Mouse (Mus musculus) heart, embryonic 12.5 days (tissue): Measurements from ENCODE around the gene Tufm. TPM values are rescaled to one million over a fixed set of nuclear protein-coding genes. Genes with fewer than 3 reads are reported as not detected.

Experiments used
- ATAC-seq: fragments of 200-750 bp; cut with Nextera tagmentation; 2 replicates; pipeline ENCODE4 v1.8.0; 2017; ENCODE audit warnings: moderate TSS enrichment, moderate library complexity; ENCODE audit not compliant: insufficient number of reproducible peaks, low FRiP score
- H3K27ac ChIP-seq: fragments of 300-500 bp; sonication (generic); 2 replicates; pipeline ENCODE4 v1.5.1; 2016; ENCODE audit warnings: mild to moderate bottlenecking, moderate library complexity; ENCODE audit not compliant: poor library complexity, severe bottlenecking
- H3K27me3 ChIP-seq: fragments of 300-500 bp; sonication (generic); replicated peaks from 2 replicates; pipeline ENCODE4 v1.6.1; 2016; ENCODE audit warnings: mild to moderate bottlenecking, moderate library complexity
- H3K36me3 ChIP-seq: fragments of 300-500 bp; sonication (generic); 2 replicates; pipeline ENCODE4 v1.6.1; 2016; ENCODE audit warnings: mild to moderate bottlenecking, moderate library complexity
- H3K4me1 ChIP-seq: fragments of 300-500 bp; sonication (generic); replicated peaks from 2 replicates; pipeline ENCODE4 v1.6.1; 2016; ENCODE audit warnings: mild to moderate bottlenecking
- H3K4me2 ChIP-seq: fragments of 300-500 bp; sonication (generic); 2 replicates; pipeline ENCODE4 v1.6.1; 2016; ENCODE audit warnings: mild to moderate bottlenecking, moderate library complexity
- H3K4me3 ChIP-seq: fragments of 300-500 bp; sonication (generic); 2 replicates; pipeline ENCODE4 v1.5.1; 2016; ENCODE audit warnings: mild to moderate bottlenecking
- H3K9ac ChIP-seq: fragments of 300-500 bp; sonication (generic); 2 replicates; pipeline ENCODE4 v1.6.1; 2016; ENCODE audit warnings: mild to moderate bottlenecking, moderate library complexity
- H3K9me3 ChIP-seq: fragments of 300-500 bp; sonication (generic); replicated peaks from 2 replicates; pipeline ENCODE4 v1.6.1; 2016; ENCODE audit warnings: mild to moderate bottlenecking, moderate library complexity
- WGBS: fragments of 180-500 bp; shearing (Covaris S2); methylation state at CpG from one replicate; pipeline ENCODE4 v1.1.7; 2016; 5-methylcytosine and 5-hydroxymethylcytosine counted together
- polyA plus RNA-seq: library from polyadenylated mRNA; unstranded; fragments of >200 nt; fragmentation: Nextera tagmentation; extraction: Ambion mirVana; gene quantifications from 2 replicates; pipeline ENCODE4 v1.2.1, GENCODE M21; 2016

Tufm gene
- polyA plus RNA-seq, 1 experiment from 2014 or later = 167 TPM

GRCm38 (mm10) chr7:126466116-126466515 is 21.0 kb upstream of the Tufm start:
- Histone ChIP-seq H3K9me3 (no peaks in the 10 kb centered on the region), H3K27me3 (0 out of 2 replicates have a peak, but pooled peaks cover 4% of the 10 kb centered on the region), H3K4me3 (no peak overlapping the region), H3K36me3 (peaks cover 50% of the 10 kb centered on the region), H3K4me1 (peaks cover 46% of the 10 kb centered on the region), H3K27ac (peak overlapping the region; percentile 83), H3K9ac (no peak overlapping the region), H3K4me2 (0 out of 2 replicates have a peak overlapping the region, but pooled peaks have one; percentile 37)
- ATAC-seq = no peak
- WGBS = 58% methylated on average over 9 of the region's 9 CpGs

- H3K9me3 ChIP-seq = no peaks in the 10 kb centered on the region
- peaks cover 48% of the 10 kb centered on the region for H3K4me1 ChIP-seq
- H3K4me2 ChIP-seq = no peak overlapping the region
- no peak overlapping the region for H3K4me3 ChIP-seq
- WGBS = 86% methylated on average over 5 of the region's 5 CpGs
- no peak for ATAC-seq
- H3K36me3 ChIP-seq = peaks cover 56% of the 10 kb centered on the region
- H3K27me3 ChIP-seq = 0 out of 2 replicates have a peak, but pooled peaks cover under 1% of the 10 kb centered on the region
- peak overlapping the region; percentile 83; the same call in 1 of the 2 replicates for H3K27ac ChIP-seq
- no peak overlapping the region for H3K9ac ChIP-seq
Observed at GRCm38 (mm10) chr7:126466707-126467106, 20.5 kb upstream of the Tufm start.

GRCm38 (mm10) chr7:126467271-126467670 is 19.9 kb upstream of the Tufm start:
- ATAC-seq = no peak
- peaks cover 45% of the 10 kb centered on the region for H3K4me1 ChIP-seq
- no peak overlapping the region for H3K4me2 ChIP-seq
- H3K9ac ChIP-seq = no peak overlapping the region
- H3K27me3 ChIP-seq = no peaks in the 10 kb centered on the region
- H3K27ac ChIP-seq = no peak overlapping the region
- 61% methylated on average over 5 of the region's 5 CpGs for WGBS
- peaks cover 61% of the 10 kb centered on the region for H3K36me3 ChIP-seq
- no peaks in the 10 kb centered on the region for H3K9me3 ChIP-seq
- H3K4me3 ChIP-seq = no peak overlapping the region

DNA sequence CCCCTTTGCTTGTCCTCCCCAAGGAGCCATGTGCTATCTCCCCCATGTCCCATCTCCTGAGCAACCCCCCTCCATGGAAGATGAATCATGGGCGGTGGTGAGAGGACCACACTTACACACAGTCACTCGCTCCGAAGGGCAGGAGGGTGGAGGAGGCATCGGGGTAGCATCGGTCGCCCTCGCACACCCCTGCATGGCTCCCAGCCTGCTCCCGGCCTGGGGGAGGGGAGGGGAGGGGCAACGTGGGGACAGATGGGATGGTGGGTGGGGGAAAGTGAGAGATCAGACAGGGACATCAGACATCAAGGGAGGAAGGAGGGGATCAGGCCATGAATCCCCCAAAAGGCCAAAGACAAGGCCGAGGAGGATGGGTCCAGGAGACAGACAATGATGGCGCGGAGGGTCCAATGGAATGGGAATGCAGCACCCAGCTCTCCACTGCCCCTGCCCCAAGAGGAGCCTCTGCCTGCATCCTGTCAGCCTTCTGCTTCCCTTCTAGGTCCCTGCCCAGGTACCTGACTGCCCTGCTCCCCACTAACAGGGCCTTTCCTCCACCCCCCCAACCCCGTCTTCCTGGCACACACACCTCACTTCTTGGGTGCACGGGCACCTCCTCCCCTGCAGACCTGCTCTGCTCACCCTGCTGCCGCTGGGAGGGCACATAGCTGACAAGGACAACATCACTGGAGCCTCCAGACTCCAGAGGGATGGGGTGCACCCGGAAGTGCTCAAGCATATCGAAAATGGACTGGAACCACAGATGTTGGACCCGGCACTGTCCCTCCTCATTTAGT is 19.1 kb upstream of the Tufm start:
- Histone ChIP-seq H3K4me2 (no peak overlapping the region), H3K27ac (no peak overlapping the region), H3K4me3 (no peak overlapping the region), H3K9me3 (no peaks in the 10 kb centered on the region), H3K9ac (no peak overlapping the region), H3K36me3 (peaks cover 68% of the 10 kb centered on the region), H3K27me3 (no peaks in the 10 kb centered on the region), H3K4me1 (peaks cover 47% of the 10 kb centered on the region)
- no peak for ATAC-seq
- WGBS = 83% methylated on average over 18 of the region's 18 CpGs

- Histone ChIP-seq H3K4me2 (no peak overlapping the region), H3K4me1 (peaks cover 39% of the 10 kb centered on the region), H3K9me3 (no peaks in the 10 kb centered on the region), H3K27me3 (no peaks in the 10 kb centered on the region), H3K4me3 (no peak overlapping the region), H3K36me3 (peaks cover 68% of the 10 kb centered on the region), H3K27ac (no peak overlapping the region), H3K9ac (no peak overlapping the region)
- ATAC-seq = no peak
- WGBS = 45% methylated on average over 6 of the region's 6 CpGs
Observed at GRCm38 (mm10) chr7:126470077-126470476, 17.1 kb upstream of the Tufm start.

- no peak overlapping the region for H3K27ac ChIP-seq
- no peak overlapping the region for H3K9ac ChIP-seq
- H3K4me3 ChIP-seq = no peak overlapping the region
- 89% methylated on average over 5 of the region's 5 CpGs for WGBS
- H3K36me3 ChIP-seq = peaks cover 65% of the 10 kb centered on the region
- H3K4me1 ChIP-seq = peaks cover 33% of the 10 kb centered on the region
- H3K27me3 ChIP-seq = no peaks in the 10 kb centered on the region
- no peaks in the 10 kb centered on the region for H3K9me3 ChIP-seq
- no peak overlapping the region for H3K4me2 ChIP-seq
- no peak for ATAC-seq
Observed at GRCm38 (mm10) chr7:126471361-126471760, 15.8 kb upstream of the Tufm start.

DNA sequence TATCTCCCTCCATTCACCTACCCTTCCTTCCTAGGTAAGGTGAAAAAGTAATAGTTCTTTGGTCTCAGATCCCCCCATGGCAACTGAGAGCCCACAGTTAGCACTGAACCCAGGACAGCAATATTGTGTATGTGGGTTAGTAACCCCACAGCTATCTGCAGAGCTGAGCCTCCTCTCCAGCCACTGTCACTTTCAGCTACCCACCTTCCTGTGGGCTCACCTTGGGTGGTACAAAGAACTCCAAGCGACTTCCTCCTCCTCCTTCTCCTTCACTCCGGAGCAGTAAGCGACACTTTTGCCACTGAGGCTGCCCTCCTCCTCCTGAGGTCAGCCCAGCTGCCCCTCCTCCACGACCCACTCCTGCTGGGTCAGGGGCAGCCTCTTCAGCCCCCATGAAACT is 15.3 kb upstream of the Tufm start:
- Histone ChIP-seq H3K27ac (no peak overlapping the region), H3K4me3 (no peak overlapping the region), H3K36me3 (peaks cover 60% of the 10 kb centered on the region), H3K27me3 (no peaks in the 10 kb centered on the region), H3K4me2 (no peak overlapping the region), H3K4me1 (peaks cover 29% of the 10 kb centered on the region), H3K9ac (no peak overlapping the region), H3K9me3 (no peaks in the 10 kb centered on the region)
- ATAC-seq = no peak
- 75% methylated on average over 4 of the region's 4 CpGs for WGBS

DNA sequence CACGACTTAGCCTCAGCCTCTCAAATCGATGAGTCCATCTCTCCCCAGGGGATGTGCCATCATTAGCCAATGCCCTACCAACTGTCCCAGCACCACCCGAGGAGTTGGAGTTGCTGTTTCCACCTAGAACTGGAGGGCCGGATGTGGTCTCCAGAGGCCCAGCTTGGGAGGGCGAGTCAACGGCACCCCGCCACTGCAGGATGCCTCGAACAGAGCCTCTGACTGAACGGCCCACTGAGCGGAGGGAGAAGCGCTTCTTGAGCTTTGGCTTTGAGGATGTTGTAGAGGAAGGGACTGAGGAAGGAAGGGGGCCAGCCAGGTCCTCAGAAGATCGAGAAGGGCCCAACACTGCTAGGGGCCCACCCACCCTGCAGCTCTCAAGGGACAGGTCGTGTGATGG is 14.9 kb upstream of the Tufm start:
- H3K27ac ChIP-seq = no peak overlapping the region
- H3K4me2 ChIP-seq = no peak overlapping the region
- H3K36me3 ChIP-seq = peaks cover 56% of the 10 kb centered on the region
- ATAC-seq = no peak
- no peak overlapping the region for H3K9ac ChIP-seq
- no peaks in the 10 kb centered on the region for H3K27me3 ChIP-seq
- H3K4me1 ChIP-seq = peaks cover 29% of the 10 kb centered on the region
- H3K9me3 ChIP-seq = no peaks in the 10 kb centered on the region
- 87% methylated on average over 13 of the region's 13 CpGs for WGBS
- H3K4me3 ChIP-seq = no peak overlapping the region

GRCm38 (mm10) chr7:126472713-126473112 is 14.4 kb upstream of the Tufm start:
- Histone ChIP-seq H3K9me3 (no peaks in the 10 kb centered on the region), H3K4me1 (peaks cover 29% of the 10 kb centered on the region), H3K36me3 (peaks cover 52% of the 10 kb centered on the region), H3K4me3 (no peak overlapping the region), H3K4me2 (no peak overlapping the region), H3K27me3 (no peaks in the 10 kb centered on the region), H3K9ac (no peak overlapping the region), H3K27ac (no peak overlapping the region)
- ATAC-seq = no peak
- WGBS = 89% methylated on average over 16 of the region's 16 CpGs

- Histone ChIP-seq H3K9ac (peak overlapping the region; percentile 98), H3K4me3 (peak overlapping the region; percentile 91), H3K4me1 (peaks cover 29% of the 10 kb centered on the region), H3K36me3 (peaks cover 43% of the 10 kb centered on the region), H3K9me3 (no peaks in the 10 kb centered on the region), H3K27ac (no peak overlapping the region), H3K27me3 (no peaks in the 10 kb centered on the region), H3K4me2 (peak overlapping the region; percentile 96)
- no peak for ATAC-seq
- 86% methylated on average over 9 of the region's 9 CpGs for WGBS
Observed at GRCm38 (mm10) chr7:126473470-126474086, 13.6 kb upstream of the Tufm start.

GRCm38 (mm10) chr7:126474486-126474955 is 12.6 kb upstream of the Tufm start:
- Histone ChIP-seq H3K27me3 (no peaks in the 10 kb centered on the region), H3K4me3 (peak overlapping the region; percentile 91), H3K4me1 (peaks cover 29% of the 10 kb centered on the region), H3K9ac (peak overlapping the region; percentile 98), H3K36me3 (peaks cover 34% of the 10 kb centered on the region), H3K27ac (peak overlapping the region; percentile 97), H3K4me2 (peak overlapping the region; percentile 96), H3K9me3 (no peaks in the 10 kb centered on the region)
- peak; percentile 43 for ATAC-seq
- WGBS = under 1% methylated on average over 27 of the region's 27 CpGs
